Mouse (Mus musculus) megakaryocyte progenitor cell, adult 5-6 weeks (primary cell): Measurements from ENCODE around the gene Ctnnd2. TPM values are rescaled to one million over a fixed set of nuclear protein-coding genes. Genes with fewer than 3 reads are reported as not detected.

ENCODE experiments used
- ATAC-seq: replicated peaks from 2 replicates; pipeline ENCODE4 v1.8.0; 2016; ENCODE audit warnings: mild to moderate bottlenecking, moderate TSS enrichment, inconsistent platforms; ENCODE audit not compliant: poor library complexity
- total RNA-seq, 2 experiments: library from RNA; stranded (forward) in 1 of 2; stranded (reverse) in 1 of 2; fragments of 157-497, 149-512 nt in 1 of 2; fragments of 200-1000 nt in 1 of 2; gene quantifications; 2 replicates each; pipeline versions ENCODE4 v1.2.3 to v1.2.4; 2015 to 2017

The Ctnnd2 gene
- total RNA-seq, 2 experiments from 2014 or later: 0.10 TPM; not detected in 1

- ATAC-seq: no peak
Observed at GRCm38 (mm10) chr15:30695859-30696258, 523.5 kb downstream of the Ctnnd2 start.

GRCm38 (mm10) chr15:30697356-30697755 lies 525.0 kb downstream of the Ctnnd2 start:
- ATAC-seq: no peak

- no peak for ATAC-seq
Observed at GRCm38 (mm10) chr15:30700762-30701161, 528.4 kb downstream of the Ctnnd2 start.

- no peak for ATAC-seq
Observed at GRCm38 (mm10) chr15:30701592-30701991, 529.2 kb downstream of the Ctnnd2 start.

- ATAC-seq: no peak
Observed at GRCm38 (mm10) chr15:30709026-30709753, 536.8 kb downstream of the Ctnnd2 start.

- no peak for ATAC-seq
Observed at GRCm38 (mm10) chr15:30709754-30710105, 537.3 kb downstream of the Ctnnd2 start.

GRCm38 (mm10) chr15:30714823-30715222 lies 542.4 kb downstream of the Ctnnd2 start:
- ATAC-seq: no peak

- ATAC-seq: no peak
Observed at GRCm38 (mm10) chr15:30718811-30719210, 546.4 kb downstream of the Ctnnd2 start.

GRCm38 (mm10) chr15:30719226-30719625 lies 546.8 kb downstream of the Ctnnd2 start:
- ATAC-seq: no peak

- ATAC-seq: no peak
Observed at GRCm38 (mm10) chr15:30721098-30721497, 548.7 kb downstream of the Ctnnd2 start.

- ATAC-seq: no peak
Observed at GRCm38 (mm10) chr15:30726066-30726465, 553.7 kb downstream of the Ctnnd2 start.

GRCm38 (mm10) chr15:30738178-30738577 lies 565.8 kb downstream of the Ctnnd2 start:
- ATAC-seq: no peak

GRCm38 (mm10) chr15:30740728-30741127 lies 568.3 kb downstream of the Ctnnd2 start:
- peak; percentile 84 for ATAC-seq

GRCm38 (mm10) chr15:30757991-30758390 lies 585.6 kb downstream of the Ctnnd2 start:
- no peak for ATAC-seq

GRCm38 (mm10) chr15:30762211-30762610 lies 589.8 kb downstream of the Ctnnd2 start:
- ATAC-seq: no peak

- no peak for ATAC-seq
Observed at GRCm38 (mm10) chr15:30762695-30763285, 590.4 kb downstream of the Ctnnd2 start.

- no peak for ATAC-seq
Observed at GRCm38 (mm10) chr15:30776931-30777330, 604.5 kb downstream of the Ctnnd2 start.

GRCm38 (mm10) chr15:30777801-30778200 lies 605.4 kb downstream of the Ctnnd2 start:
- no peak for ATAC-seq

- ATAC-seq: no peak
Observed at GRCm38 (mm10) chr15:30779903-30780302, 607.5 kb downstream of the Ctnnd2 start.

- no peak for ATAC-seq
Observed at GRCm38 (mm10) chr15:30780977-30781376, 608.6 kb downstream of the Ctnnd2 start.

GRCm38 (mm10) chr15:30785706-30786320 lies 613.4 kb downstream of the Ctnnd2 start:
- no peak for ATAC-seq

- ATAC-seq: no peak
Observed at GRCm38 (mm10) chr15:30793260-30793659, 620.9 kb downstream of the Ctnnd2 start.
